Mouse (Mus musculus) layer of hippocampus, adult 11-12 months (tissue): ENCODE measurements at regions not wholly inside any gene's neighbourhood (a gene's known extent, or its start where the extent isn't known, plus 50 kb on each side); places are given as distances from the start of the nearest gene placed in this dataset.

Experiments used
- DNase-seq: peaks from one replicate; pipeline ENCODE4 v3.0.0; 2022; ENCODE audit warnings: low spot score

GRCm38 (mm10) chr1:55888711-55889366 is 483.1 kb downstream of the Plcl1 start:
- DNase-seq, result no peak

DNA sequence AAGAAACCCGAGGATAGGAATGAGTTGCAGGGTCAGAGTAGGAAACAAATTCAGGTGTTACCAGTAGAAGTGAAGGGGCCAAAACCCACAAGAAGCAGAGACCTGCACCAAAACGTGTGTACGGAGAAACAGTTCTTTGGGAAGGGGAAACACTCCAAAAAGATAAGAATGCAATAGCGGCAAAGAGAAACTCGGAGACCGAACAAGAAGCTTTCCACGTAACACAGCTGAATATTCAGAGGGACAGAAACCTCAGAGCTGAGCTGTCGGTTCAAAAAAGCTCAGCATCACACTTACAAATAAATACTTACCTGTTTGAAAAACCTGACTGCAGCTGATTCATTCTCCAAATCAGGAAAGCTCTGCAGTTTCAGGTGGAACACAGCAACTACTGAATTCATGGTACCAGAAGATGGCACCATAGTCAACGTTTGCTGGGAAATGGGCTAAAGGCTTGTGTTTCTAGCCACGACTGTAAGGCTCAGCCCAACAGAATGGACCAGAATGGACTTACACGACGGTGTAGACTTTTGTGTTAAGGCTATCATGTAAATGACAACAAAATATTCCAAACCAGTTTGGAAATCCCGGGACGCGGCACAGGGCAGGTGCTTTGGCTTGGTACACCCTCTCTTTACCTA is 484.9 kb downstream of the Plcl1 start:
- peak; percentile 67 for DNase-seq

- no peak for DNase-seq
These were observed 486.2 kb downstream of the Plcl1 start for GRCm38 (mm10) chr1:55891894-55892293.

- no peak for DNase-seq
These were observed 491.9 kb downstream of the Plcl1 start for GRCm38 (mm10) chr1:55897572-55897971.

DNA sequence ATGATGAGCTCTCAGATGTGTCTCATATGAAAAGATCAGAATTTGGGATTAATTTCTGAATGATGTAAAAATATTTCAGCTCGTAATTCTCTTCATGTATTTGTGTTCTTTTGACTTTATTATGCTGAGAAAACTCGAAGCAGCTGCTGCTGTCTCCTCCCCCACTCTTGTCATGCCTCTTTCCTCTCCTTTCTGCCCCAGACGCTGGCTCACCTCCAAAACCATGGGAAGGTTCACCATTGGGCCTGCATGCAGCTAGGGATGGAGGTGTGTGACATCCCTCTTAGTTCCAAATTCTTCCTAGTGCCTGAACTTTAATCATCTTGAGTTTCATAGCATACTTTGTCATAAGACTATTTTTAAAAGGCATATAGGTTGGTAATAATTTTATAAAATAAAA is 492.3 kb downstream of the Plcl1 start:
- DNase-seq, result no peak

GRCm38 (mm10) chr1:55900033-55900432 is 494.3 kb downstream of the Plcl1 start:
- peak; percentile 21 for DNase-seq

GRCm38 (mm10) chr1:55903177-55903576 is 497.5 kb downstream of the Plcl1 start:
- no peak for DNase-seq

DNA sequence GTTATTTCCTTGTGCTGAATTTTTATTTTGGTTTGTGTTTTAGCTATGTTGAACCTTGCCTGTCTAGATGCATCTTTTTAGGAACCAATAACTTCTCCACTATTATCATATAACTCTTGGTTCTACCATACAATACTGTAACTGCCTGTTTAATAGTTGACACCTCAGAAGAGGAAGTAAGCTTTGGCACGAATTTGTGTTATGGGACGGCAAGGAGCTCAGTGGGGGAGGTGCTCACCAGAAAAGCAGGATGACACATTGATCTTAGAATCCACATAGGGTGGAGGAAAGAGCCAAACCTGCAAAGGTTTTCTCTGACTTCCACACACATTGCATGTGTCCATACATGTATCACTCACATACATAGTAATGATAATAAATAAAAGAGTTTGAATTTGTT is 498.9 kb downstream of the Plcl1 start:
- no peak for DNase-seq

- no peak for DNase-seq
These were observed 499.5 kb downstream of the Plcl1 start for GRCm38 (mm10) chr1:55905232-55905631.

DNA sequence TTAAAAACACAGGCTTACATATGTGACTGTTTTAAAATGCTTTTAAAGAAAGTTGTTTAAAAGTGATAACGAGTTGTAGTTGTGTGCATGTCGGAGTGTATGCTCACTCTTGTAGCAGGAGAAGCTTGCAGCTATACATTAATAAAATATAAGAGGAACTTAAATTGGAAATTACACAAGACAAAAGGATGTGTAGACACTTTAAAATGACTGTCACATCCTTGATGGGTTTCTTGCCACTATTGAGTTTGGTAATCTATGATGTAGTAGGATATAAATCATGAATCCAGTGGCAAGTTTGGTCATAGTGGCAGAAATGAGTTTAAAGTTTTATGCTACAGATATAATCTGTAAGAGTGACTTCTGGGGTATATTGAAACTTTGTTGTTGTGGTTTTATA is 504.3 kb downstream of the Plcl1 start:
- DNase-seq, result no peak

DNA sequence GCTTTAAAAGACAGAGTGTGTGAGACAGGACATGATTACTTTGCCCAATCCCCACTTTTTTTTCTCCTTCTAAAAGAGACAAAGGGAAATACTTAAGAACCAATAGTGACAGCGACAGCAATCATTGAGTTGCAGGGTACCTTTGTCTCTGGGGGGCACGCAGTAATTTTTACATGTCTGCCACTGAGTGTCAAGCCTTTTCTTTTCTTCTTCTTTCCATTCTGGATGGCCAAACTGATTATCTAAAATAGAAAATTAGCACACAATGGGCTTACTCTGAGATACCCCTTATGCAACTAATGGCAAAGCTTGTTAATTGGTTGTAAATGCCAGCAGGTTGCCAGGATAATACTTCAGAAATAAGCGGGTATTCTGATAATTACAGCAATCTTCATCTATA is 508.6 kb downstream of the Plcl1 start:
- DNase-seq, result no peak

GRCm38 (mm10) chr1:55915940-55916339 is 510.2 kb downstream of the Plcl1 start:
- DNase-seq, result no peak

GRCm38 (mm10) chr1:55919516-55919915 is 513.8 kb downstream of the Plcl1 start:
- no peak for DNase-seq

GRCm38 (mm10) chr1:55946786-55947549 is 541.2 kb downstream of the Plcl1 start:
- DNase-seq, result no peak

DNA sequence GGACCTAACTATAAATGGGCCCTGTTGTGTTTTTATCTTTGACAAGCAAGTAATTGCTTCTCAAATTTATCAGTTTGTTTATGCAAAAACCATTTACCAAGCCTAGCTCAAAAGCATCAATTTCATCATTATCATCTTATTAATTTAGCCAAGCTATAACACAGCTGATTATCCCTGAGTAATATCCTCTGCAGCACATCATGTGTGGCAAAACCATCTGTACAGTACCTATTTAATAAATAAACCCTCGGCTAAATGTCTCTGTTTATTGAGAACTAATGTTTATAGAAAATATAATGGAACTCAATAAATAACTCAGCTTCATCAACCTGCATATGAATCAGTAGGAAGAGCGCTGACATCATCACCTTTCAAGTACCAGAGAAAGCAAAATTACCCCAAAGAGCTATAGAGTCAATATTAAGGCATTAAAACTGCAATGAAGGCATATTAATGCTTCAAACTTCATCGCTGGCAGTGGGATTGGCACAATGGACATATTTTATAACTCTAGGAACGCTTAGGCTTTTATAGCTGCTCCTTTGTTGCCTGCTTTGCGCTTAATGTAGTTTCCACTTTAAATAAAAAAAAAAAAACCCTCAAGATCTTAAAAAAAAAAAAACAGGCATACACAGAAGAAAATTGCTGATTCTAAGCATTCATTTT is 542.0 kb downstream of the Plcl1 start:
- DNase-seq, result no peak

- no peak for DNase-seq
These were observed 543.9 kb downstream of the Plcl1 start for GRCm38 (mm10) chr1:55949606-55950005.

DNA sequence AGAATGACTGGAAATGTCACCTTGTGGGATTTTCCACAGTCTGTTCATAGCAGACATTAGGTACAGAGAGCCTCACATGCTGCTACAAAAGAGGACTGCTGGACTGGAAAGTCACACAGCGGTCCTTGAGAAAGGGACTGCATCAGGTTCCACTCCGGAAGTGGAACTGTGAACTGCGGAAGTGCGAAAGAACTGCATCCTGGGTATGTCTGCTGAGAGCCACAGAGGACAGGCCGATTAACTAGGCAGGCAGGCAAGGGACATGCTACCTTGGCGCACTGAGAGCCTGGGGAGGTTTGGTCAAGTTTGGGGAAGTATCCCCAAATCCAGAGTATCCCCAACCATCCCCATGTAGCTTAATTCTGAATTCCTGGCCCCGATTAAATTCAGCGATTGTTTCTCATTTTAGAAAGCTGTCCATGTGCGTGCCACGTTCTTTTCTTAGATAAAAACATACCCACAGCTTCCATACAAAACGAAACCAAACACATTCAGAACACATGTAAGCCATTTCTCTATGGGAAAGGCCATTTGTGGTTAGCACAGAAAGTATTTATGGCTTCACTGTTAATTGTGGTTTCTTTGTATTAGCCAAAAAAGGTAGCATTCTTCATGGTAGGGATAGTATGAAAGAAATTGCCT is 552.2 kb downstream of the Plcl1 start:
- DNase-seq, result no peak

DNA sequence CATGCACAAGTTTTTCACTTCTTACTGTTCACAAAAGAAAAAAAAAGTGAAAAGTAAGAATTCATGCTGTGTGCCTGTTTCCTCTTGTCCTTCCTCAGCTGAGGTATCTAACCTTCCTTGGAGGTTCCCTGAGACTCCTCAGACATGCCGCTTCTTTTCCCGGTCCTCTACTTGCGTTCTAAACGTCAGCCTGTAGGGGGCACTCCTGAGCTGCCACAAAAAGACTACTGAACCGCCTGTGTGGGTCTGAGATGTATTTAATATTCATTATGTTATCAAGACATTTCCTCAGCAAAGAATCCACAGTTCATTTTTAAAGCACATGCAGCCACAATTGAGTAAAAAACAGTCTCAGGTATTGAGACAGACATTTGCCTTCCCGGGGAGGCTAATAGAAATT is 554.6 kb downstream of the Plcl1 start:
- peak; percentile 79 for DNase-seq

- no peak for DNase-seq
These were observed 558.1 kb downstream of the Plcl1 start for GRCm38 (mm10) chr1:55963867-55964266.

- DNase-seq, result no peak
These were observed 560.6 kb downstream of the Plcl1 start for GRCm38 (mm10) chr1:55966273-55966672.

DNA sequence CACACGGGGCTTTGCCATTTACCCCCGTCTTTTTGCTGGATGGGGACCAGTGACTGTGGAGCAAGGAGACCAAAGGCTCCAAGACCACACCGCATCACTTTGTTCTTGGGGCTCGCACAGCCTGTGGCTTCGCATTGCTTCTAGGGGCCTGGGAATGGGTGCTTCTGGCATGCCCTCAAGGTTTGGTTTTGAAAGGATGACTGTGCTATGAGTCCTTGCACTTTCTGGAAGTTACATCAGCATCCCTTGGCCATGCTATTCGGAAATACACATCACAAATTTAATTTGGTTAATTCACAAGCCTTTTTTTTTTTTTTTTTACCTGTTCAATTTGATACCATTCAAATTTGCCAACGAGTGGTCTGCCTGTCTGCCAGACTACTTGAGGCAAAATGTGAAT is 562.1 kb downstream of the Plcl1 start:
- DNase-seq, result no peak

GRCm38 (mm10) chr1:55977796-55978195 is 572.1 kb downstream of the Plcl1 start:
- DNase-seq, result no peak
